Mouse (Mus musculus): ENCODE measurements around the gene Lrtm1.

- TF ChIP-seq POLR2A (IDR thresholded peaks at IDR 0.05; ENCODE audit: extremely low read depth, insufficient read depth, low read length) (no peak), CTCF (IDR thresholded peaks at IDR 0.05; ENCODE audit: low read depth, low read length) (0 out of 2 replicates have a peak, but pooled peaks have one; percentile 5)
Measured at GRCm38 (mm10) chr14:29027276-29027675, 9.3 kb downstream of the Lrtm1 start.
